Mouse (Mus musculus) lung, adult 2 months (tissue): ENCODE results near the gene 6430571L13Rik.

ENCODE experiments used
- CTCF ChIP-seq: fragments of 200-500 bp; IDR thresholded peaks from 2 replicates; pipeline ENCODE4 v1.5.1; 2011; ENCODE audit warnings: mild to moderate bottlenecking, low read length, control low read depth; ENCODE audit not compliant: insufficient read depth
- POLR2A ChIP-seq: fragments of 200-500 bp; IDR thresholded peaks from 2 replicates; pipeline ENCODE4 v1.6.1; 2011; ENCODE audit warnings: low read depth, mild to moderate bottlenecking, control low read depth, low read length, borderline replicate concordance; ENCODE audit errors: extremely low read depth

GRCm38 (mm10) chr9:107313926-107314325, 26.5 kb upstream of the 6430571L13Rik start:
- TF ChIP-seq CTCF (no peak), POLR2A (no peak)
